Mouse (Mus musculus): ENCODE measurements around the gene Cep350.

Cep350 gene

DNA sequence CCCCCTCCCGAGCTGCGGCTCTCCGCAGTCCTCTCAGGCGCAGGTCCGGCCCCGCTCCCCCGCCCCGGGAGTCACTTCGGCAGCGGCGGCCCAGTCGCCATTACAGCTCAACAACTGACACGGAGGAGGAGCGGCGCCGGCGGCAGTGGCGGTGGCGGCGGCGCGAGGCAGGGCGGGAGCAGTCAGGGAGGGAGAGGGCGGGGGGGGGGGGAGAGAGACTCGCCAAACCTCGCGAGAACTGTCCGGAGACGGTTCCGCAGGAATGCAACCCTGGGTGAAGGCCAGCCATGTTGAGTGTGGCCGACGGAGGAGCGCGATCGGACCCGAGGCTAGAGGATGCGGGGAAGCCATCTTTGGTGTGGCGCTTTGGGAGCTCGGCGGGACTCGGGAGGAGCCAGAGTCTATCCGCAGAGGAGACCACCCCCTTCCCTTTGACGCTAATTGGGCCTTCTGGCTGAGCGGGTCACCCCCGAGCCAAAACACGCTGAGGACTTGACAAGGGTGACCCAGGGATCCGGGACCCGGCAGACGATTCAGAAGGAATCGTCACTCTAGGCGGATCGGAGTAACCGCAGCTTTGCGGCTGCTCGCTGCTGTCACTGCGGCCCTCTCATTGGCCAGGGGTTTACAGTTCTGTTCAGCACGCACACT is at the start of gene Cep350:
Cep350 (minus strand) TSS at position 188 of the 651 bp plus-strand sequence.
- DNase-seq, result peak; percentile 99

DNA sequence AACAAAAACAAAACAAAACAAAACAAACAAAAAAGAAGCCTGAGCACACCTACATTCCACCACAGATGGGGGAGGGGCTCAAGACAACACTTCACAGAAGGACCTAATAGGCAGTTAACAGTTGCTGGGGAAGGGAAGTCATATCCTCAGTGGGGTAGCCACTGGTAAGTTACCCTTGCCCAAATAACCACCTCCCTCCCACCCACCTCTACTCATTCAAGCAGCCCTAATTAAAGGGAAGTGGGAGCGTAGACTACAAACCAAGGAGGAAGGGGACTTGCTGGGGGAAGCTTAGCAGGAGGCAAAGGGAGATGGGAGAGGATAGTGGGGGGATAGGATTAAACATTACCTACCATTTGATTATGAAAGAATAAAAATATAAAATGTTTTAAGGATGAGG is 47.3 kb upstream of the Cep350 start:
- DNase-seq, result no peak

DNA sequence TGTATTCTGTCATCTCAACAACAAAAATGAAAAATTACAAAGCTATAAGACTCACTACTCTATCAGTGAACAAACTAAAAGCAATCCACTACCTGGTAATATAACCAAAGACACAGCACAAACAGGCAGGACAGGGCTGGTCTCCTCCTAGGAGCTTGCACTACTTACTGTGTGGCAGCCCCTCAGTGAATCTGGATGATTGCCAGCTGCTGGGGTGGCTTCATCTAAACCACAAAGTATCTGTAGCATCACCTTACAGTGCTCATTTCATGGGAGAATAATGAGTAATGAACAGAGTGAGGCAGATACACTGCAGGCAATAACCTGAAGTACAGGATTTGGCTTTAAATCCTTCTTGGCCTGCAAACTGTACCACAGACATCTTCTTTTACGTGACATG is 46.7 kb upstream of the Cep350 start:
- peak in 1 of 2 experiments; percentile 16 for DNase-seq

DNA sequence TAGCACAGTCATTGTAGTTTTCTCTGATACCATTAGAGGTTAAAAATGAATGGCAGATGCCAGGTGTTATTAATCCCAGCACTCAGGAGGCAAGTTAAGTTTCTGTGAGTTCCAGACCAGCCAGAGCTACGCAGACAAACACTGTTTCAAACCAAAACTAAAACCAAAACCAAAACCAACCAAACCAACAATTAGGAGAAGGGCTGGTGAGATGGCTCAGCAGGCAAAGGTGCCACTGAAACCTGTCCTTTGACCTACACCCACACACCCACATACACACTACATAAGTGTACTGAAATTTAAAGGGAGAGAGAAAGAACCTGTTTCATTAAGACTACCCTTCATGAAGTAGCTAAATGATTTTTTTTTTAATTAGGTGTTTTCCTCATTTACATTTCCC is 35.9 kb upstream of the Cep350 start:
- DNase-seq, result no peak

DNA sequence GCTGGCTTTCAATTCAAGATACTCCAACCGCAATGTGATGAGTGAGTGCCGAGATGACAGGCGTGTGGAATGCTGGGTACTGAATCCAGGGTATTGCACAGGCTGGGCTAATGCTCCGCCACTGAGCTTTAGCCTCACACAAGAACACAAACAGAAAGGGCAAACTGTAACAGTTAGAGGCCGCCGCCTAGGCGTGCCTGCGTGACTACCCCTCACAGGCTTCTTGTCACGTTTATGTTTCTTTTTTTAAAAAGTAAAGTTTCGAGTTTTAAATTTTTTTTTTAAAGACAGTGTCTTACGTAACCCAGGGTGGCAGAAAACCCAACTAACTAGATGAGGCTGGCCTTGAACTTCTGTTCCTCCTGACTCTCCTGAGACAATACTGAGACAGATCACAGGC is 32.9 kb upstream of the Cep350 start:
- DNase-seq, result no peak

GRCm38 (mm10) chr1:156003201-156003935 is 30.3 kb upstream of the Cep350 start:
- peak; percentile 16 to 45 for DNase-seq

DNA sequence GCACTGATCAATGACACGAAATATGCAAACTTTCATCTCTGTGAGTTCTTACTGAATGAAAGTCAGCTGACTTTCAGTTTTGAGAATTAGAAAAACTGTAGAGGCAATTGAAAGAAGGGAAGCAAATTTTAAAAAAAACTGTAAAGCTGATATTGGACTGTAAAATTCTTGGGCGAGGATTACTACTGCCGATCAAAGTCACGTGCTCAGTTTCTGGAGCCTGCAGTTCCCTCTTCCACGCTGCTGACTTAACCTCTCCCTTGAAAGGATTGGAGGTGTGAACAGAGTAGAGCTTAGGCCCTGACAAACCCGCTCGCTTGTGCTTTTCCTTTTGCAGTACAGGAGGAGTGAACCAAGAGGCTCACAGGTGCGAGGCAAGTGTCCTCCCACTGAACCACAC is 29.3 kb upstream of the Cep350 start:
- no peak for DNase-seq

GRCm38 (mm10) chr1:155995612-155996011 is 22.6 kb upstream of the Cep350 start:
- no peak for DNase-seq

DNA sequence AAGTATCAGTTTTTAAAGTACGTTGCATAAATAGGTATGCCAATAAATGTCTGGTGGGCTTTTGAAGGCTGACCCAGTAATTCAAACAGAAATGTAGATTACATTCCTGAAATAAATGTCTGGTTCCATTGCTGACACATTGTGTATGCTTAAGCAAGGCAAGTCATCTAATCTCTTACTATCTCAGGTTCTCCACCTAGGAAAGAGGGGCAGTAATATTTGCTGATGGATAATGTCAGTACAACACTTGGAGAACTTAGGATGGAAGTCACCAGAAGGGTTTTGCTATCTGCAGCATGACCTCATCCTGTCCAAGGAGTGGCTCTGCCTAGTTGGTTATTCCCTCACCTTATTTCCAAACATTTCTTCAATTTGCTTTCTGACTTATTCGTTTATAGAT is 21.5 kb upstream of the Cep350 start:
- no peak for DNase-seq

DNA sequence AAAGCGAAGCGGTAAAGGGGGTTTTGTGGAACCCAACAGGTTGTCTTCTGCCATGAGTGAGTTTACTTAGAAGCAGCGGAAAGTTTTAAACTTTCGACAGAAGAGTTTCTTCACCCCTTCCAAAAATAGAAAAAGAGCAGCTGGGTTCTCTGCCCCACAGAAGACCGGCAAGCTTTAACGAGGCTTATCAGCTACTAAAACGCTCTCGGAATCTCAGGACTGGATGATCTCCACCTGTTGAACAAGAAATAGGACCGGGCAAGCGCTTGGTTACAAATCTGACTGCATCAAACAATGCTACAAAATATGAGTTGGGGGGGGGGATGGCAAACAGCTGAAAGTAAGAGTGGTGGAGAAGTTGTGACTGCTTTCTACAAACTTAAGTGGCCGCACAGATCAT is 17.3 kb upstream of the Cep350 start:
- no peak for DNase-seq

DNA sequence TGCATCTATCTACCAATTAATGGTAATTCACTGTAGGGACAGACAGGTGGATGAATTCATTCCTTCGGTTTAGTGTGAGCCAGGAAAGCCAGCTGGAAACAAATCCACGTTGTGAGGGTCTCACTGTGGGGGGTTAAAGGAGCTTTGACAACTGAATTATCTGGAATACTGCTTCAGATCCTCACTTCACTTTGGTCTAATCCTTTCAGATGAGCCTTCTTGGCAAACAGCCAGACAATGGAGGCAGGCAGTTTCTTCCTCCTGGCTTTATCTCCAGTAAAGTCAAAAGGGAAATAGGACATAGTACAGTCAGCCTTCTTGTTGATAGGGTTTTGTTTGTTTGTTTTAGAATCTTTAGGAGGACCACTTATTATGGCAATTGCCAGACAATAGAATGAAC is 16.3 kb upstream of the Cep350 start:
- peak; percentile 73 to 75 for DNase-seq

- no peak for DNase-seq
Measured at GRCm38 (mm10) chr1:155987625-155988024, 14.6 kb upstream of the Cep350 start.

GRCm38 (mm10) chr1:155974931-155975330 is 1.9 kb upstream of the Cep350 start:
- no peak for DNase-seq

DNA sequence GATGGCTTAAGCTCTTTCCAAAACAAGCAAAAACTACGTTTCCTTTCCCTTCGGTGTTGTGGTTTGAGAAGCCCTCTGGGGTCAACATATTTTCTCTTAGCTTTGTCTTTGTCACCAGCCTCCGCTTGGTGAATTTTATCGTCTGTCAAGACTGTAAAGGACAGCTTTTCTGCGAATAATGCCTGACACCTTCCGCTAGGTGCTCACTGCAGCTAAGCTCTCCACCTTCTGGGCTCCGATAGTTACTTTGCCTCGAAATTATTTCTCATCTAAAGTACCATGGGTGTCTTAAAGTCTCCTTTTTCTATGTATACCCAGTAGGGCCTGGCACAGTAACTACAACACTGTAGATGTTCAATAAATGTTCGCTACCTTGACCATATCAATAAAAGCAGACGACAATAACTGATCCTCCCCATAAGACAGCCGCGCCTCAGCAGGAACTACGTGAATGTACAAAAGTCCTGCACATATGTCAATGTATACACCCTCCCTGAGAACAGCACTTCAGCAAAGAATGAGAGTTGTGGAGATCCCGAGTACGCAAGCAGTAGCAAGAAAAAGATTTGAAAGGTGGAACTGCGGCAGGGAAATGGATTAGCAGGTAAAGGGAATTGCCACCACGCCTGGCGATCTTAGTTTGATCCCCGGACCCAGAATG is 794 bp upstream of the Cep350 start:
- DNase-seq, result peak in 1 of 2 experiments; percentile 24

DNA sequence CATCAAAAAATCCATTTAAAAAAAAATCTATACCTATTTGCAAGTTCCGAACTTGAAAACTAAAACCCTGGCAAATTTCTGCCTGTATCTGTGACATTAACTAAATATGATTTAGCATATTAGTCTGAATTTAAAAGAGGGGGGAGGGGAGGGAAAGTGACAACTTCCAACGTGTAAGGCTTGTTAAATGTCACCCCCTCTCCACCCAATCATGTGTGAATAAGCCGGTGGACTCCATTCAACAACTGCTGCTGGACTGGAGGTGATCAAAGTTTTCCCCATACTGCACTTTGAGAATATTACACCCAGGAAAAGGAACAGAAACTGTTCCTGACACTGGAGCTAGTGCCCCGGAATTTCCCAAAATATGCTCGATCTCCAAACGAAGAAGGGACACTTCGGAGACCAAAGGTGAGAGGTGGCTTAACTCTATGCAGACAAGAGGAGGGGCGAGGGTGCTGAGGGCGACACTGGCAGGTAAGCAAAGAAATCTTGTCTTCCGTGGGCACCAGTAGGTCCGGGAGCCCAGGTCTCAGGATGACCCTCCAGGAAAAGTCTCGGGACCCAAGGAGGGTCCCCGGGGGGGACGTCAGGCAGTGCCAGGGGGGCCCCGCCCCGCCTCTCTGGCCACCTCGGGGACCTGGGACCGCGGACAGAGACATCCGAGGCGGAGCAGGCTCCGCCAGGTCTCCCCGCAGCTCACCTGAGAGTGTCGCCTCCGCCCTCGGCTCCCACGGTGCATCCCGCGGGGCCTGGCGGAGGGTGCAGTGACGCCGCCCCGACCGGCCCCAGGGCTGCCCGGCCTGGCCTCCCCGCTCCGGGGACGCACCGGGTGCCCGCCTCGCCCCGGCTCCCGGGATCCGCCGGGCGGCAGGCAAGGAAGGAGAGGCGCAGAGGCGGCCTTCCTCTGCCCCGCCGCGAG is 648 bp downstream of the Cep350 start:
- peak; percentile 23 to 34 for DNase-seq

- DNase-seq, result no peak
Measured at GRCm38 (mm10) chr1:155949170-155949569, 23.9 kb downstream of the Cep350 start.

GRCm38 (mm10) chr1:155944361-155944760 is 28.7 kb downstream of the Cep350 start:
- peak; percentile 4 to 22 for DNase-seq

DNA sequence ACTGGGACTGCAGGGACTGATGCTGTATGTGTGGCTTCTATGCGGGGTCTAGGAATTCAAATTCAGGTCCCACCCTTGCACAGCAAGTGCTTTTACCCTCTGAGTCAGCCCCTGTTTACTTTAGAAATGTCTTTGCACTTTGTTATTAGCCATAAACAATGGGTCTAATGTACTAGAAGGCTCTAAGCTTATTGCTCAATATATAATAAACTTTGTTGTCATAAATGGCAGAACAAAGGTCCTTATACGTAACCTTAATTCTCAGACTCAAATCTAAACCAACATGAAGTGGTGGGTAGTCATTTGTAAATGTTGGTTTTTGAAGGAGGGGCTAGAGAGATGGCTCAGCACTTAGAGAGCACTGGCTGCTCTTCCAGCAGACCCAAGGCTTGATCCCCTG is 35.6 kb downstream of the Cep350 start:
- no peak for DNase-seq

GRCm38 (mm10) chr1:155934702-155935101 is 38.4 kb downstream of the Cep350 start:
- no peak for DNase-seq

- peak; percentile 67 to 84 for DNase-seq
Measured at GRCm38 (mm10) chr1:155903561-155903960, 69.5 kb downstream of the Cep350 start.

- no peak for DNase-seq
Measured at GRCm38 (mm10) chr1:155901348-155901747, 71.7 kb downstream of the Cep350 start.

- no peak for DNase-seq
Measured at GRCm38 (mm10) chr1:155894382-155894781, 78.7 kb downstream of the Cep350 start.

GRCm38 (mm10) chr1:155886846-155887245 is 86.2 kb downstream of the Cep350 start:
- no peak for DNase-seq

All from cerebellum, postnatal 10 days (tissue).